Mouse (Mus musculus) left cerebral cortex, adult 18-20 months (tissue): Measurements from ENCODE around the gene Sh3rf3. TPM values are rescaled to one million over a fixed set of nuclear protein-coding genes. Genes with fewer than 3 reads are reported as not detected.

Experiments
- DNase-seq, 2 experiments: peaks; one replicate each; pipeline ENCODE4 v3.0.0; 2021 to 2022; ENCODE audit warnings: low spot score in 2 of 2, mixed read lengths in 1 of 2
- total RNA-seq, 2 experiments: library from RNA; stranded (reverse); gene quantifications; 2 replicates each; pipeline ENCODE4 v1.2.3; 2021

Gene Sh3rf3
- total RNA-seq, 2 experiments from 2014 or later: 43.7 to 45.5 TPM

- DNase-seq: no peak
These were observed 35.4 kb downstream of the Sh3rf3 start for GRCm38 (mm10) chr10:58848536-58848935.

- no peak for DNase-seq
These were observed 41.5 kb downstream of the Sh3rf3 start for GRCm38 (mm10) chr10:58854548-58855198.

GRCm38 (mm10) chr10:58855199-58855751, 42.1 kb downstream of the Sh3rf3 start:
- DNase-seq: no peak

GRCm38 (mm10) chr10:58855814-58856213, 42.7 kb downstream of the Sh3rf3 start:
- DNase-seq: no peak

- no peak for DNase-seq
These were observed 43.6 kb downstream of the Sh3rf3 start for GRCm38 (mm10) chr10:58856742-58857141.

GRCm38 (mm10) chr10:58864735-58865134, 51.6 kb downstream of the Sh3rf3 start:
- no peak for DNase-seq

GRCm38 (mm10) chr10:58867536-58867935, 54.4 kb downstream of the Sh3rf3 start:
- DNase-seq: no peak

GRCm38 (mm10) chr10:58869836-58870235, 56.7 kb downstream of the Sh3rf3 start:
- DNase-seq: no peak

GRCm38 (mm10) chr10:58871149-58871820, 58.1 kb downstream of the Sh3rf3 start:
- DNase-seq: peak; percentile 68 to 75

GRCm38 (mm10) chr10:58871821-58872577, 58.8 kb downstream of the Sh3rf3 start:
- DNase-seq: no peak

GRCm38 (mm10) chr10:58877835-58878234, 64.7 kb downstream of the Sh3rf3 start:
- no peak for DNase-seq

GRCm38 (mm10) chr10:58878636-58879035, 65.5 kb downstream of the Sh3rf3 start:
- no peak for DNase-seq

- no peak for DNase-seq
These were observed 69.6 kb downstream of the Sh3rf3 start for GRCm38 (mm10) chr10:58882741-58883140.

GRCm38 (mm10) chr10:58885351-58885750, 72.2 kb downstream of the Sh3rf3 start:
- DNase-seq: no peak

GRCm38 (mm10) chr10:58885816-58886215, 72.7 kb downstream of the Sh3rf3 start:
- no peak for DNase-seq

GRCm38 (mm10) chr10:58890671-58891439, 77.7 kb downstream of the Sh3rf3 start:
- DNase-seq: no peak

GRCm38 (mm10) chr10:58895431-58895830, 82.3 kb downstream of the Sh3rf3 start:
- peak in 1 of 2 experiments; percentile 23 for DNase-seq

- DNase-seq: no peak
These were observed 83.9 kb downstream of the Sh3rf3 start for GRCm38 (mm10) chr10:58897009-58897543.

GRCm38 (mm10) chr10:58905253-58905652, 92.1 kb downstream of the Sh3rf3 start:
- no peak for DNase-seq

GRCm38 (mm10) chr10:58907001-58907443, 93.9 kb downstream of the Sh3rf3 start:
- DNase-seq: no peak

- no peak for DNase-seq
These were observed 95.3 kb downstream of the Sh3rf3 start for GRCm38 (mm10) chr10:58908451-58908850.
